Mouse (Mus musculus) intestine, embryonic 14.5 days (tissue): ENCODE results near the gene Sypl. TPM values are rescaled to one million over a fixed set of nuclear protein-coding genes. Genes with fewer than 3 reads are reported as not detected.

Source experiments
- ATAC-seq: fragments of 200-750 bp; cut with Nextera tagmentation; replicated peaks from 2 replicates; pipeline ENCODE4 v1.8.0; 2017; ENCODE audit warnings: low read depth, moderate number of reproducible peaks, moderate TSS enrichment, moderate library complexity; ENCODE audit not compliant: low FRiP score, low TSS enrichment
- DNase-seq: peaks from one replicate; pipeline ENCODE4 v3.0.0-alpha.2; 2018; ENCODE audit warnings: low spot score
- H3K27ac ChIP-seq: fragments of 300-500 bp; sonication (generic); 2 replicates; pipeline ENCODE4 v1.5.1; 2014; ENCODE audit warnings: low read depth, mild to moderate bottlenecking, control low read depth
- H3K27me3 ChIP-seq: fragments of 300-500 bp; sonication (generic); replicated peaks from 2 replicates; pipeline ENCODE4 v1.6.1; 2014; ENCODE audit warnings: low read length, control low read depth; ENCODE audit not compliant: control insufficient read depth, insufficient read depth
- H3K36me3 ChIP-seq: fragments of 300-500 bp; sonication (generic); 2 replicates; pipeline ENCODE4 v1.6.1; 2014; ENCODE audit warnings: low read length, control low read depth; ENCODE audit not compliant: control insufficient read depth, insufficient read depth
- H3K4me1 ChIP-seq: fragments of 300-500 bp; sonication (generic); replicated peaks from 2 replicates; pipeline ENCODE4 v1.6.1; 2014; ENCODE audit warnings: low read length, control low read depth, mixed read lengths; ENCODE audit not compliant: control insufficient read depth, insufficient read depth
- H3K4me2 ChIP-seq: fragments of 300-500 bp; sonication (generic); 2 replicates; pipeline ENCODE4 v1.6.1; 2014; ENCODE audit warnings: low read length
- H3K4me3 ChIP-seq: fragments of 300-500 bp; sonication (generic); 2 replicates; pipeline ENCODE4 v1.5.1; 2014; ENCODE audit warnings: low read depth, low read length, control low read depth, mixed read lengths
- H3K9ac ChIP-seq: fragments of 300-500 bp; sonication (generic); 2 replicates; pipeline ENCODE4 v1.6.1; 2014; ENCODE audit warnings: mild to moderate bottlenecking, low read length
- H3K9me3 ChIP-seq: fragments of 300-500 bp; sonication (generic); 2 replicates; pipeline ENCODE4 v1.6.1; 2016; ENCODE audit warnings: low read length, control low read depth; ENCODE audit not compliant: control insufficient read depth
- WGBS: fragments of 180-500 bp; shearing (Covaris S2); extraction: QIAGEN DNeasy Blood & Tissue Kit; methylation state at CpG from one replicate; pipeline ENCODE4 v1.1.7; 2014; 5-methylcytosine and 5-hydroxymethylcytosine counted together
- polyA plus RNA-seq: library from polyadenylated mRNA; unstranded; fragments of >200 nt; fragmentation: Nextera tagmentation; extraction: Ambion mirVana; gene quantifications from 2 replicates; pipeline ENCODE4 v1.2.1, GENCODE M21; 2014

The Sypl gene
- polyA plus RNA-seq, 1 experiment from 2014 or later = 129 TPM

DNA sequence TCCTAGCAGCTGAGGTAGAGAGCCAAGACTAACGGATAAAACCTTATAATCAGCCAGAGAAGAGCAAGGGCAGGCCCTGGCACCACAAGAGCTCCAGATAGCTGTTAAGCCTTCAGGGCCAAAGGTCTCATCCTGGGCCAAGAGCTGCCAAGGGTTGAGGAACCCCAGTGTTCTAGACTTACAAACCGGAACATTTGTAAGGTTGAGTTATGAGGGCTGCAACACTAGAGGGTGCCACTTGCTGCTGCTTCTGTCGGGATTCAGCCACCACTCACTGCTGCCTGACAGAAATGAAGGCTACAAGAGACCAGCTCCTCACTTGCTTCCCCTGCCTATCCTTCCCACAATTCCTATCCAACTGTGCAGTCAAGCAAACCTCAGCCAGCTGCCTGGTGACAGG, 1.3 kb upstream of the Sypl start:
- Histone ChIP-seq H3K27ac (no peak overlapping the region), H3K27me3 (no peaks in the 10 kb centered on the region), H3K9ac (no peak overlapping the region), H3K4me3 (no peak overlapping the region), H3K4me2 (no peak overlapping the region; the same call in 1 of the 2 replicates), H3K36me3 (no peaks in the 10 kb centered on the region), H3K9me3 (no peaks in the 10 kb centered on the region), H3K4me1 (peaks cover 12% of the 10 kb centered on the region)
- DNase-seq (no peak), ATAC-seq (no peak)
- WGBS = 40% methylated on average over 3 of the region's 3 CpGs

- no peaks in the 10 kb centered on the region for H3K36me3 ChIP-seq
- H3K27ac ChIP-seq = peak overlapping the region; percentile 97
- H3K4me3 ChIP-seq = peak overlapping the region; percentile 85
- 16% methylated on average over 6 of the region's 6 CpGs for WGBS
- H3K27me3 ChIP-seq = no peaks in the 10 kb centered on the region
- peaks cover 12% of the 10 kb centered on the region for H3K4me1 ChIP-seq
- no peaks in the 10 kb centered on the region for H3K9me3 ChIP-seq
- peak overlapping the region; percentile 63 for H3K4me2 ChIP-seq
- DNase-seq = no peak
- peak overlapping the region; percentile 56 for H3K9ac ChIP-seq
- ATAC-seq = no peak
Observed at GRCm38 (mm10) chr12:32953066-32953465, 625 bp upstream of the Sypl start.

DNA sequence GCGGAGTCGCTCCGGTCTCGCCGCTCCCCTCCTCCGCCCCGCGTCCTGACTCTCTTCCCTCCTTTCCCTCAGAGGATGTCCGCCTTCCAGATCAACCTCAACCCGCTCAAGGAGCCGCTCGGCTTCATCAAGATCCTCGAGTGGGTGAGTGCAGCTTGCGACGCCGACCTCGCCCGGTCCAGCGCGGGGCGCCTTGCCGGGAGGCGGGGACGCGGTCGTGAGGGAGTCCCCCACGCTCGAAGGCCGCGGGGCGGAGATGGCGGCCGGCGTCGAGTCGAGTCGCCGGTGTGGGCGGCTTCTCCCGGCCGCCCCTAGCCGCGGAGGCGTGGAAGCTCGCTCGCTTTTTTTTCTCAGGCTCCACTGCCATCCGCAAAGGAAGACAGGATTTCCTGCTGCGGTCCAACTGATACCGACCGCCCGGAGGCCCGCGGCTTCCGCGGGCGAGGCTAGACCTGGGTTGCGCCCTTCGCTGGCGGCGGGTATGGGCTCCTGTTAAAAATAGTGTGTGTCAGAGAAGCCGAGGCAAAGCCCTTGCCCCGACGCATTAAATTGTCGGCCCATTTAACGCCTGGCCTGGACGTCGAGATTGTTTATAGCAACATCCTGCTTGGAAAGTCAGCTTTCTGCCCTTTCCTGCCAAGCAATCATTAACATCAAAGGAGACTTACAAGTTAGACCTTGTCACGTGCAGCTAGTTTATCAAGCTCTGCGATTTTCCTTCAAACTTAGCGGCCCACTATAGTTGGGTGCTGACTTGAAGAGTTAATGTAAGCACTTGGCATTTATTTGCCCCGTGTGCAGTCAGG, 728 bp downstream of the Sypl start:
- no peaks in the 10 kb centered on the region for H3K9me3 ChIP-seq
- peak overlapping the region; percentile 97 for H3K27ac ChIP-seq
- H3K4me3 ChIP-seq = peak overlapping the region; percentile 85
- H3K4me2 ChIP-seq = peak overlapping the region; percentile 73
- peaks cover 19% of the 10 kb centered on the region for H3K4me1 ChIP-seq
- H3K36me3 ChIP-seq = no peaks in the 10 kb centered on the region
- peak overlapping the region; percentile 85 for H3K9ac ChIP-seq
- WGBS = under 1% methylated on average over 71 of the region's 71 CpGs
- no peaks in the 10 kb centered on the region for H3K27me3 ChIP-seq
- peak; percentile 74 for ATAC-seq
- peak; percentile 81 for DNase-seq

GRCm38 (mm10) chr12:32955037-32955436, 1.3 kb downstream of the Sypl start:
- peak overlapping the region; percentile 73 for H3K4me2 ChIP-seq
- H3K9me3 ChIP-seq = no peaks in the 10 kb centered on the region
- H3K4me1 ChIP-seq = peaks cover 21% of the 10 kb centered on the region
- peak overlapping the region; percentile 85 for H3K9ac ChIP-seq
- ATAC-seq (no peak), DNase-seq (no peak)
- peak overlapping the region; percentile 97 for H3K27ac ChIP-seq
- peak overlapping the region; percentile 85 for H3K4me3 ChIP-seq
- under 1% methylated on average over 8 of the region's 8 CpGs for WGBS
- no peaks in the 10 kb centered on the region for H3K27me3 ChIP-seq
- no peaks in the 10 kb centered on the region for H3K36me3 ChIP-seq

GRCm38 (mm10) chr12:32957211-32957610, 3.5 kb downstream of the Sypl start:
- H3K27me3 ChIP-seq = no peaks in the 10 kb centered on the region
- no peak overlapping the region for H3K9ac ChIP-seq
- ATAC-seq = no peak
- DNase-seq = no peak
- H3K4me1 ChIP-seq = peaks cover 35% of the 10 kb centered on the region
- H3K27ac ChIP-seq = no peak overlapping the region
- WGBS = 64% methylated on average over 2 of the region's 2 CpGs
- no peak overlapping the region for H3K4me2 ChIP-seq
- no peaks in the 10 kb centered on the region for H3K36me3 ChIP-seq
- H3K4me3 ChIP-seq = no peak overlapping the region
- H3K9me3 ChIP-seq = no peaks in the 10 kb centered on the region

GRCm38 (mm10) chr12:32962132-32962531, 8.4 kb downstream of the Sypl start:
- ATAC-seq (no peak), DNase-seq (no peak)
- H3K9ac ChIP-seq = no peak overlapping the region
- H3K9me3 ChIP-seq = no peaks in the 10 kb centered on the region
- no peaks in the 10 kb centered on the region for H3K27me3 ChIP-seq
- H3K4me3 ChIP-seq = no peak overlapping the region
- no peak overlapping the region for H3K27ac ChIP-seq
- peaks cover 24% of the 10 kb centered on the region for H3K4me1 ChIP-seq
- no peak overlapping the region for H3K4me2 ChIP-seq
- H3K36me3 ChIP-seq = peaks cover 15% of the 10 kb centered on the region

- H3K4me3 ChIP-seq = no peak overlapping the region
- peaks cover 25% of the 10 kb centered on the region for H3K36me3 ChIP-seq
- H3K9ac ChIP-seq = no peak overlapping the region
- DNase-seq = no peak
- no peak overlapping the region for H3K27ac ChIP-seq
- no peaks in the 10 kb centered on the region for H3K9me3 ChIP-seq
- peaks cover 20% of the 10 kb centered on the region for H3K4me1 ChIP-seq
- H3K4me2 ChIP-seq = no peak overlapping the region
- WGBS = 84% methylated on average over 4 of the region's 4 CpGs
- no peaks in the 10 kb centered on the region for H3K27me3 ChIP-seq
- ATAC-seq = no peak
Observed at GRCm38 (mm10) chr12:32963858-32964257, 10.2 kb downstream of the Sypl start.

DNA sequence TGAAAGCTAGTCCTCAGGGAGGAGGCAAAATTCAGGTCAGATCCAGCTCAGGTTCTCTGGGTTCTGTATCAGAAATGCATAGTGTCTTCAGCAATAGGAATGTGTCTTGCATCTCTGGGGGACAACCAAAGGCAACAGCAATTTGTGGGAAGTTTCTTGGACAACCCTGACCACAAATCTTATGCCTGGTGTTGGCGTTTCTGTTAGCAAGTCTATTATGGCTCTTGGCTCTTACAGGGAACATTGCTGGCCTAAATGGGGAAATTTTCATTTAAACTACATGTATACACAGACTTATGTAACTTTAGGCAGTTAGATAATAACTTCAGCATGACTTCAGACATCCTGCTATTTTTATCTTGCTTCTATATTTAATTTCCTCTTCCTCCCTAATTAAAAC, 18.6 kb downstream of the Sypl start:
- Histone ChIP-seq H3K4me2 (no peak overlapping the region), H3K9me3 (no peaks in the 10 kb centered on the region), H3K27ac (no peak overlapping the region), H3K36me3 (peaks cover 57% of the 10 kb centered on the region), H3K27me3 (no peaks in the 10 kb centered on the region), H3K4me3 (no peak overlapping the region), H3K4me1 (no peaks in the 10 kb centered on the region), H3K9ac (no peak overlapping the region)
- WGBS = 91% methylated on average over 1 of the region's 1 CpGs
- no peak for ATAC-seq
- no peak for DNase-seq

- peaks cover 46% of the 10 kb centered on the region for H3K36me3 ChIP-seq
- no peak for ATAC-seq
Observed at GRCm38 (mm10) chr12:32974893-32975292, 21.2 kb downstream of the Sypl start.

More at GRCm38 (mm10) chr12:32974893-32975292, 21.2 kb downstream of the Sypl start:
- no peak overlapping the region for H3K4me3 ChIP-seq
- no peak overlapping the region for H3K27ac ChIP-seq
- H3K4me1 ChIP-seq = no peaks in the 10 kb centered on the region
- no peak overlapping the region for H3K9ac ChIP-seq
- H3K27me3 ChIP-seq = no peaks in the 10 kb centered on the region
- no peaks in the 10 kb centered on the region for H3K9me3 ChIP-seq
- H3K4me2 ChIP-seq = no peak overlapping the region
- no peak for DNase-seq
